Mouse (Mus musculus): ENCODE measurements at regions not wholly inside any gene's neighbourhood (a gene's known extent, or its start where the extent isn't known, plus 50 kb on each side); places are given as distances from the start of the nearest gene placed in this dataset.

- H3K9me3 ChIP-seq (ENCODE audit: control insufficient read depth, insufficient read depth, low read depth, low read length), result no peaks in the 10 kb centered on the region
- no peak for DNase-seq (ENCODE audit: low read depth, low spot score)
- H3K4me1 ChIP-seq (ENCODE audit: control insufficient read depth in 2 of 2, insufficient read depth in 2 of 2, low read length in 2 of 2, poor library complexity in 1 of 2), result no peaks in the 10 kb centered on the region
- no peak overlapping the region for H3K27ac ChIP-seq (ENCODE audit: insufficient read depth, low read depth, low read length, poor library complexity, severe bottlenecking)
- H3K36me3 ChIP-seq (ENCODE audit: control insufficient read depth, insufficient read depth, low read length, poor library complexity, severe bottlenecking), result no peaks in the 10 kb centered on the region
- no peak overlapping the region for H3K9ac ChIP-seq (ENCODE audit: insufficient read depth, low read depth, low read length, poor library complexity, severe bottlenecking)
- in situ Hi-C loops (cut with MboI; ENCODE audit: low sequenced_read_pairs in 2 of 2, unreplicated experiment in 2 of 2), result no loop called here
- H3K4me3 ChIP-seq (ENCODE audit: insufficient read depth in 1 of 2, low read depth in 1 of 2, low read length in 2 of 2, poor library complexity in 1 of 2, severe bottlenecking in 1 of 2), result no peak overlapping the region
- TF ChIP-seq ZC3H11A (IDR thresholded peaks at IDR 0.05; ENCODE audit: borderline replicate concordance, low read depth, low read length) (no peak), HCFC1 (IDR thresholded peaks at IDR 0.05; ENCODE audit: borderline replicate concordance, insufficient read depth, low read length) (no peak), CHD2 (IDR thresholded peaks at IDR 0.05; ENCODE audit: low read depth, low read length) (no peak), ZNF384 (IDR thresholded peaks at IDR 0.05; ENCODE audit: low read depth, low read length) (no peak), MAFK (IDR thresholded peaks at IDR 0.05; ENCODE audit: insufficient read depth, low read depth, low read length) (no peak)
Observed at GRCm38 (mm10) chr15:50507999-50508624, 3376.6 kb upstream of the Gm7489 start.

GRCm38 (mm10) chr15:50513036-50513435 is 3371.7 kb upstream of the Gm7489 start:
- no peak overlapping the region for H3K9ac ChIP-seq (ENCODE audit: insufficient read depth, low read depth, low read length, poor library complexity, severe bottlenecking)
- no peak for DNase-seq (ENCODE audit: low read depth, low spot score)
- in situ Hi-C loops (cut with MboI; ENCODE audit: low sequenced_read_pairs in 2 of 2, unreplicated experiment in 2 of 2), result no loop called here
- no peak for TF ChIP-seq MAFK (IDR thresholded peaks at IDR 0.05; ENCODE audit: insufficient read depth, low read depth, low read length)
- TF ChIP-seq CHD2 (IDR thresholded peaks at IDR 0.05; ENCODE audit: low read depth, low read length), result no peak
- no peak for TF ChIP-seq ZC3H11A (IDR thresholded peaks at IDR 0.05; ENCODE audit: borderline replicate concordance, low read depth, low read length)
- TF ChIP-seq HCFC1 (IDR thresholded peaks at IDR 0.05; ENCODE audit: borderline replicate concordance, insufficient read depth, low read length), result no peak
- TF ChIP-seq ZNF384 (IDR thresholded peaks at IDR 0.05; ENCODE audit: low read depth, low read length), result no peak
- H3K4me3 ChIP-seq (ENCODE audit: insufficient read depth in 1 of 2, low read depth in 1 of 2, low read length in 2 of 2, poor library complexity in 1 of 2, severe bottlenecking in 1 of 2), result no peak overlapping the region
- no peak overlapping the region for H3K27ac ChIP-seq (ENCODE audit: insufficient read depth, low read depth, low read length, poor library complexity, severe bottlenecking)
- H3K36me3 ChIP-seq (ENCODE audit: control insufficient read depth, insufficient read depth, low read length, poor library complexity, severe bottlenecking), result no peaks in the 10 kb centered on the region
- no peaks in the 10 kb centered on the region for H3K4me1 ChIP-seq (ENCODE audit: control insufficient read depth in 2 of 2, insufficient read depth in 2 of 2, low read length in 2 of 2, poor library complexity in 1 of 2)
- H3K9me3 ChIP-seq (ENCODE audit: control insufficient read depth, insufficient read depth, low read depth, low read length), result no peaks in the 10 kb centered on the region

GRCm38 (mm10) chr15:50524841-50525240 is 3359.9 kb upstream of the Gm7489 start:
- in situ Hi-C loops (cut with MboI; ENCODE audit: low sequenced_read_pairs in 2 of 2, unreplicated experiment in 2 of 2), result no loop called here
- no peak for DNase-seq (ENCODE audit: low read depth, low spot score)
- TF ChIP-seq ZC3H11A (IDR thresholded peaks at IDR 0.05; ENCODE audit: borderline replicate concordance, low read depth, low read length) (no peak), HCFC1 (IDR thresholded peaks at IDR 0.05; ENCODE audit: borderline replicate concordance, insufficient read depth, low read length) (no peak), MAFK (IDR thresholded peaks at IDR 0.05; ENCODE audit: insufficient read depth, low read depth, low read length) (no peak), CHD2 (IDR thresholded peaks at IDR 0.05; ENCODE audit: low read depth, low read length) (no peak), ZNF384 (IDR thresholded peaks at IDR 0.05; ENCODE audit: low read depth, low read length) (no peak)
- Histone ChIP-seq H3K4me1 (ENCODE audit: control insufficient read depth in 2 of 2, insufficient read depth in 2 of 2, low read length in 2 of 2, poor library complexity in 1 of 2) (no peaks in the 10 kb centered on the region), H3K4me3 (ENCODE audit: insufficient read depth in 1 of 2, low read depth in 1 of 2, low read length in 2 of 2, poor library complexity in 1 of 2, severe bottlenecking in 1 of 2) (no peak overlapping the region), H3K27ac (ENCODE audit: insufficient read depth, low read depth, low read length, poor library complexity, severe bottlenecking) (no peak overlapping the region), H3K9ac (ENCODE audit: insufficient read depth, low read depth, low read length, poor library complexity, severe bottlenecking) (no peak overlapping the region), H3K9me3 (ENCODE audit: control insufficient read depth, insufficient read depth, low read depth, low read length) (no peaks in the 10 kb centered on the region), H3K36me3 (ENCODE audit: control insufficient read depth, insufficient read depth, low read length, poor library complexity, severe bottlenecking) (no peaks in the 10 kb centered on the region)

DNA sequence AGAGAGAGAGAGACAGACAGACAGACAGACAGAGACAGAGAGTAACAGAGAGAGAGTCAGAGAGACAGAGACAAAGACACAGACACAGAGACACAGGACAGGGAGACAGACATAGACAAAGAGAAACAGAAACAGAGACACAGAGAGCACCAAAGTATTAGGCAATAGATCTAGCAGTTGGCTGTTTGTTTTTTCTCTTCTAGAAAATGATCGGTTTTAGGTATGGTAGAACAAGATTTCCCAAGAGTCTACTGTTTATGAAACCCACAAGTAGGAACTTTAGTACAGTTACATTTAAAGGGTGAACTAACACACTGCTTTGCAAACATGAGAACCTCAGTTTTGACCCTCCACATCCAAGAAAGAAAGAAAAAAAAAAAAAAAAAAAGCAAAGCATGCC is 3350.2 kb upstream of the Gm7489 start:
- no peak for TF ChIP-seq ZC3H11A (IDR thresholded peaks at IDR 0.05; ENCODE audit: borderline replicate concordance, low read depth, low read length)
- TF ChIP-seq ZNF384 (IDR thresholded peaks at IDR 0.05; ENCODE audit: low read depth, low read length), result no peak
- no peak for TF ChIP-seq CHD2 (IDR thresholded peaks at IDR 0.05; ENCODE audit: low read depth, low read length)
- no peak for TF ChIP-seq HCFC1 (IDR thresholded peaks at IDR 0.05; ENCODE audit: borderline replicate concordance, insufficient read depth, low read length)
- no peak for TF ChIP-seq MAFK (IDR thresholded peaks at IDR 0.05; ENCODE audit: insufficient read depth, low read depth, low read length)
- H3K9ac ChIP-seq (ENCODE audit: insufficient read depth, low read depth, low read length, poor library complexity, severe bottlenecking), result no peak overlapping the region
- in situ Hi-C loops (cut with MboI; ENCODE audit: low sequenced_read_pairs in 2 of 2, unreplicated experiment in 2 of 2), result no loop called here
- H3K27ac ChIP-seq (ENCODE audit: insufficient read depth, low read depth, low read length, poor library complexity, severe bottlenecking), result no peak overlapping the region
- no peaks in the 10 kb centered on the region for H3K9me3 ChIP-seq (ENCODE audit: control insufficient read depth, insufficient read depth, low read depth, low read length)
- H3K4me3 ChIP-seq (ENCODE audit: insufficient read depth in 1 of 2, low read depth in 1 of 2, low read length in 2 of 2, poor library complexity in 1 of 2, severe bottlenecking in 1 of 2), result no peak overlapping the region
- no peaks in the 10 kb centered on the region for H3K4me1 ChIP-seq (ENCODE audit: control insufficient read depth in 2 of 2, insufficient read depth in 2 of 2, low read length in 2 of 2, poor library complexity in 1 of 2)
- no peaks in the 10 kb centered on the region for H3K36me3 ChIP-seq (ENCODE audit: control insufficient read depth, insufficient read depth, low read length, poor library complexity, severe bottlenecking)
- no peak for DNase-seq (ENCODE audit: low read depth, low spot score)
